Mouse (Mus musculus) 416B (cell line): Measurements from ENCODE around the gene Ildr1.

Source experiments
- DNase-seq: peaks from one replicate; pipeline ENCODE4 v3.0.0; 2011; ENCODE audit warnings: low read depth

The Ildr1 gene

GRCm38 (mm10) chr16:36707702-36708423, 14.1 kb downstream of the Ildr1 start:
- DNase-seq = no peak

DNA sequence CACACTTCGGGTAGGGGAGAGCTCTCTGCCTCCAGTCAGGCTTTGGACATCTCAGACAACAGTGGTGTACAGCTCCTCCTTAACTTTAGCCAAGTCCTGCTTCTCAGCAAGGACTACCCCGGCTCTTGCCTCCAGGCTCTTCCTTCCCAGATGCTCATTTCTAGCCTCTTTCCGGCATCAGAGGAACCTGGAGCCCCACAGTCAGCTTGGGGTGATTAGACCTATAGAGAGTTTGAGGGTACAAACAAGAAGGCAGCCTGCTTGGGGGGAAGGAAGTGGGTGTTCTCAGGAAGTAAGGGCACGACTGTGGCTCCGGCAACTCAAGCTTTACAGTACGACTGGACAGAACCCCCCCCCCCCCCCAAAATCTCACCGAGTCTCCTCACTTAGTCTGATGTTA, 15.0 kb downstream of the Ildr1 start:
- DNase-seq = no peak

GRCm38 (mm10) chr16:36709405-36709804, 15.6 kb downstream of the Ildr1 start:
- DNase-seq = no peak

DNA sequence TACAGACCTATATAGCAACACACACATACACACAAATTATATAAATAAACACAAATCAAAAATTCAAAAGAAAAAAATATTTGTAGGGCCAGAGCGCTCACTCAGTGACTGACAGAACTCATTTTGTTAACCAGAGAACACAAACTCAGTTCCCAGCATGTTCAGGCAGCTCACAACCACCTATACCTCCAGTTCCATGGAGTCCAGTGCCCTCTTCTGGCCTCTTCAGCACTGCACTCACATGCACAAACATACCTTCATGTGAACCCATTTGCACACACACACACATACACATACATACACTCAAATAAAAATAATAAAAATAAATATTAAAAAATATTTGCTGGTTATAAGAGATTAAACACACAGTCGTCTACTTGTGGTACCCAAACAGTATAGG, 17.0 kb downstream of the Ildr1 start:
- peak; percentile 21 for DNase-seq

GRCm38 (mm10) chr16:36711760-36712159, 18.0 kb downstream of the Ildr1 start:
- DNase-seq = no peak

- peak; percentile 21 for DNase-seq
These were observed 23.7 kb downstream of the Ildr1 start for GRCm38 (mm10) chr16:36717481-36717880.

DNA sequence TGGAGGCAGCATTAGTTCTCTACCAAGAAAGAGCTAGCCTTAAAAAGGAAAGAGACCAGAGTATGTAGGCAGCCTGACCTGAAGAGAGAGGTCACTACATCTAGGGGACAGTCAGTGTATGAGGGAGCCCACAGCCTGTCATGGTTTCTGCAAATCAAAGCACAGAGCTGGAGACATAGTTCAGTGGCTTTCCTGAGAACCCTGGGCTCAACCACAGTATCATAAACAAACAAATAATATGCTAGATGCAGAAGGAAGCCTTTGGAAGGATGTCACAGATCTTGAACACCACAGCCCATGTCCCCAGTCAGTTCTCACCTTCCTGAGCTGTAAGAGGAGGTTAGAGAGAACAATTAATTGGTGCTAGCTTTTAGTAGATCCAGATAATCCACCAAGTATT, 24.9 kb downstream of the Ildr1 start:
- DNase-seq = no peak

GRCm38 (mm10) chr16:36720194-36721055, 26.6 kb downstream of the Ildr1 start:
- peak; percentile 93 for DNase-seq

GRCm38 (mm10) chr16:36722739-36723138, 29.0 kb downstream of the Ildr1 start:
- no peak for DNase-seq

GRCm38 (mm10) chr16:36723880-36724443, 30.2 kb downstream of the Ildr1 start:
- DNase-seq = peak; percentile 51

- no peak for DNase-seq
These were observed 35.2 kb downstream of the Ildr1 start for GRCm38 (mm10) chr16:36728959-36729358.

DNA sequence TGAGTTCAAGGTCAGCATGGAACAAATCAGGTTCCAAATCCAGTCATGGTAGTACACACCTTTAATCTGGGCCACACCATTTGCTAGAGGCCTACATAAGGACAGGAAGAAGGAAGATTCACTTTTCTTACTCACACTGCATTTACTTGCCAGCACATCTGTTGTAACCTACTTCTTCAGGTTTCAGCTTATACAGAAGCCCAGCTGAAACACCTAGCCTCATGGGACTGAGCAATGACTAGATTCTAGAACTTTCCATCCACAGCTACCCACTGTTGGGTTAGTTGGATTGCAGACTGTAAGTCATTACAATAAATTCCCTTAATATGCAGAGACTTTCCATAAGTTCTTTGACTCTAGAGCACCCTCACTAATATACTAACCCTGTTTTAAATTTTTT, 38.8 kb downstream of the Ildr1 start:
- no peak for DNase-seq

- no peak for DNase-seq
These were observed 40.0 kb downstream of the Ildr1 start for GRCm38 (mm10) chr16:36733827-36734226.

GRCm38 (mm10) chr16:36735421-36735820, 41.6 kb downstream of the Ildr1 start:
- DNase-seq = no peak

GRCm38 (mm10) chr16:36739404-36739930, 45.7 kb downstream of the Ildr1 start:
- DNase-seq = no peak

GRCm38 (mm10) chr16:36743580-36743979, 49.8 kb downstream of the Ildr1 start:
- DNase-seq = no peak

DNA sequence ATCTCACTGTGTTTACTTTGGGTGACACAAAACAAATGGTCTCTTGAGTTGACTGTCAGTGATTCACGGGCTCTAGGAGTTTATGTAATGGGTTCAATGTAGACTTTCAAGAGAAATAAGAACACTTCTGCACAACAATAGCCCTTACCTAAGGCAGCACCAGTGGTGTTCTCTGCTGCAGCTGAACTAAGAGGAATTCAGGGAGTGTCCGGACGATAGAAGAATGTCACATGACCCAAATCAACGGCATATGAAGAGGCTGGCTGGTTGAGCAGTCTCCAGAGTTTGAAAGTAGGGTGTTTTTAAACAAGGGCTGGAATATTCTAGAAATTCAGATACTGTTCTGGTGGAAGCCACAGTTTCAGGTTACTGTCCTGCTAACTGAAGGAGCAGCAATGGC, 53.3 kb downstream of the Ildr1 start:
- no peak for DNase-seq

DNA sequence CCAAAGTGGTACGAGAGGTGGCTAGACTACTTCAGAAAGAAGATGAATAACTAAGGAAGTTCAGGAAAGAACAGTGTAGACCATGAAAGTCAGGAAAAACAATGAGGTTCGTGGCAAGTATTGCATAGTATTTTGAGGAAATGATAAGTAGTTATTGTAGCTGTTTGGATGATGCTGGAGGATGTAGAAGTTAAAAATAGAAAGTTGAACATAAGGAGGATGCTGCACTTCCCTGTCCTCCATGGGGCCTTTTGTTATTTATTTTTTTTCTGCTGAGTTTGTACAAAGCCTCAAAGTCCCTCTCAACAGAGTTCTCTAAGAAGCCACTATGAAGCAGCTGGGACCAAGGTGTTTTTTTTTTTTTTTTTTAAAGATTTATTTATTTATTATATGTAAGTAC, 54.0 kb downstream of the Ildr1 start:
- no peak for DNase-seq

DNA sequence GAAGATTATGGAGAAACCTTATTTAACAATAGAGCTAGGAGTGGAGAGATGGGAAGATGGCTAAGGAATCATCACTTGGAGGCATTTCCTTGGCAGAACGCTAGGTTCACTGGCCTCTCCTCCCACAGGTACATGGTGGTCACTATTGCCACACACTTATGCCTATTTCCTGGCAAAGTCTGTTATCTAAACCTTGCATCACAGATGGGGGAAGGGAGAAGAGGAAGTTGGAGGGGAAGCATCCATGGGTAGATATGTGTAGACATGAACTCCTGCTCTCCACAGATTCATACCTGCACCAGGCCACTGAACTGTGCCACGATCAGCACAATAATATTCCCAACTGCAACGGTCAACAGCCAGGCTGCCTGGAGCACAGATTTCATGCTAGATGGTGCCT, 58.2 kb downstream of the Ildr1 start:
- no peak for DNase-seq

- no peak for DNase-seq
These were observed 76.5 kb downstream of the Ildr1 start for GRCm38 (mm10) chr16:36770191-36770771.

DNA sequence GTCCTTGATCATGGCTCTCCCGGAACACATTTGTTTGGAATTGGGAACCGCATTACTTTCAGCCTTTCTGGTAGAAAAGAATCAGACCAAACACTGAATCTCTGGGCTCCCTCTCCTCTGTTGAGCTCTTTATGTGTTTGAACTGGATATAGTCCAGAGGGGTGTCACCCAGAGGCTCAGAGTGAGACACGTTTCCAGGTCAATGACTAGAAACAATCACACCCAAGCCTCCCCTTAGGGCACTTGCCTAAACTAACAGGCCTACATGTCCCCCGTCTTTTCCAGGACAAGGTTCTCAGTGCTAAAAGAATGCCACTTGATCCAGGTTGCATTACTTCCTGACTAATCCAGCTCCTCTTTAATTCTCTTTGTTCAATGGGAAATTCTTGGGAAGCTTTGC, 77.1 kb downstream of the Ildr1 start:
- no peak for DNase-seq

- DNase-seq = no peak
These were observed 77.5 kb downstream of the Ildr1 start for GRCm38 (mm10) chr16:36771244-36771643.
